Mouse (Mus musculus) lung, postnatal 0 days (tissue): ENCODE measurements around the gene Col4a3. TPM values are rescaled to one million over a fixed set of nuclear protein-coding genes. Genes with fewer than 3 reads are reported as not detected.
A peak's percentile ranks its signal among the peaks of the same experiment; 100 is the strongest.

Experiments used
- ATAC-seq: fragments of 200-750 bp; cut with Nextera tagmentation; 2 replicates; pipeline ENCODE4 v1.8.0; 2017; ENCODE audit warnings: moderate library complexity
- DNase-seq: peaks from one replicate; pipeline ENCODE4 v3.0.0-alpha.2; 2016; ENCODE audit warnings: low spot score
- H3K27ac ChIP-seq: fragments of 300-500 bp; sonication (generic); 2 replicates; pipeline ENCODE4 v1.5.1; 2014; ENCODE audit warnings: antibody characterized with exemption, mild to moderate bottlenecking, low read length, mixed read lengths
- H3K27me3 ChIP-seq: fragments of 300-500 bp; sonication (generic); replicated peaks from 2 replicates; pipeline ENCODE4 v1.6.1; 2014; ENCODE audit warnings: low read length, mixed read lengths; ENCODE audit not compliant: insufficient read depth
- H3K36me3 ChIP-seq: fragments of 300-500 bp; sonication (generic); 2 replicates; pipeline ENCODE4 v1.6.1; 2014; ENCODE audit warnings: low read length, mixed read lengths; ENCODE audit not compliant: insufficient read depth
- H3K4me1 ChIP-seq: fragments of 300-500 bp; sonication (generic); 2 replicates; pipeline ENCODE4 v1.6.1; 2014; ENCODE audit warnings: antibody characterized with exemption, low read depth, low read length, mixed read lengths; ENCODE audit not compliant: insufficient read depth
- H3K4me2 ChIP-seq: fragments of 300-500 bp; sonication (generic); replicated peaks from 2 replicates; pipeline ENCODE4 v1.6.1; 2014; ENCODE audit warnings: low read depth, mild to moderate bottlenecking, low read length, moderate library complexity, mixed read lengths
- H3K4me3 ChIP-seq: fragments of 300-500 bp; sonication (generic); 2 replicates; pipeline ENCODE4 v1.5.1; 2014; ENCODE audit warnings: low read depth, low read length
- H3K9ac ChIP-seq: fragments of 300-500 bp; sonication (generic); replicated peaks from 2 replicates; pipeline ENCODE4 v1.6.1; 2014; ENCODE audit warnings: low read depth, mild to moderate bottlenecking
- H3K9me3 ChIP-seq: fragments of 300-500 bp; sonication (generic); 2 replicates; pipeline ENCODE4 v1.6.1; 2016; ENCODE audit warnings: low read length, mixed read lengths
- CTCF ChIP-seq: IDR thresholded peaks from 2 replicates; pipeline ENCODE4 v1.5.1; 2016; ENCODE audit warnings: antibody characterized with exemption, mild to moderate bottlenecking
- EP300 ChIP-seq: IDR thresholded peaks from 2 replicates; pipeline ENCODE4 v1.6.1; 2016; ENCODE audit warnings: antibody characterized with exemption, mild to moderate bottlenecking, control low read depth
- WGBS: fragments of 180-500 bp; shearing (Covaris S2); extraction: QIAGEN DNeasy Blood & Tissue Kit; methylation state at CpG from one replicate; pipeline ENCODE4 v1.1.7; 2014; 5-methylcytosine and 5-hydroxymethylcytosine counted together
- polyA plus RNA-seq: library from polyadenylated mRNA; unstranded; fragments of >200 nt; fragmentation: Nextera tagmentation; extraction: Ambion mirVana; gene quantifications from 2 replicates; pipeline ENCODE4 v1.2.1, GENCODE M21; 2015

Gene Col4a3
- polyA plus RNA-seq, 1 experiment from 2014 or later = 114 TPM

DNA sequence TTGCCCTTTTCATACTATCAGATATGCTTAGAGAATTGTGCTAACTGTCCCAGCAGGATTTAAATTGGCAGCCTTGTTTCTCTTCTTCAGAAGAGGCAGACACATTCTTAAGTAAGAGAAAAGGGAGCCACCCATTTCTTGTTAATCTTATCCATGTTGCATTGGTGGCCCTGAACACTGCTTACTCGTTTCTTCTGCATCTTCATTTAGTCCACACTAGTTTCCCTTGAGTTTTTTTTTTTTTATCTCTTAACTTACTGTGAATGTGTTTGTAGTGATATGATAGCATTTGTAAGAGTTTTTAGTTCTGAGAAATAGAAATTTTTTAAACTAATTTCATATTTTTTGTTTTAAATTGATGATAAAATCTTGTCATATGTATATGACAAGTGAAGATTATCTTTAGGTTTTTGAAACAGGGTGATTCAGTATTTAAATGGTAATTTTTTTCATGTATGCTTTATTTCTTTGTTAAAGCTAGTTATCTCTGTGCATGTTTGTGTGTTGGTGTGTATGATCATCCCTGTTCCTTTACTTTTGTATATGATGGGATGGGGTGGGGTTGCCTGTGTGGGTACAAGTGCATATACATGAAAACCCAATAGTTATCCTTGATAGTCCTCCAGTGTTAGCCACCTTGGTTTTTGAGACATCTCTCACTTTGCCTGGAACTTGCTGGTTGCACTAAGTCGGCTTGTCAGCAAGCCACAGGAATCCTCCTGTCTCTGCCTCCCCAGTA lies 161.2 kb downstream of the Col4a3 start:
- TF ChIP-seq EP300 (no peak), CTCF (no peak)
- no peak overlapping the region for H3K27ac ChIP-seq

GRCm38 (mm10) chr1:82759520-82759919 lies 172.8 kb downstream of the Col4a3 start:
- TF ChIP-seq EP300 (no peak), CTCF (peak; percentile 57)
- Histone ChIP-seq H3K27ac (no peak overlapping the region), H3K4me3 (no peak overlapping the region), H3K9ac (no peak overlapping the region), H3K4me1 (no peaks in the 10 kb centered on the region), H3K27me3 (no peaks in the 10 kb centered on the region), H3K4me2 (no peak overlapping the region), H3K9me3 (no peaks in the 10 kb centered on the region), H3K36me3 (peaks cover 8% of the 10 kb centered on the region; the same call in 1 of the 2 replicates)
- 97% methylated on average over 1 of the region's 1 CpGs for WGBS
- DNase-seq (no peak), ATAC-seq (no peak)

More for the DNA sequence above, 161.2 kb downstream of the Col4a3 start:
- Histone ChIP-seq H3K36me3 (peaks cover 9% of the 10 kb centered on the region), H3K9ac (no peak overlapping the region), H3K4me3 (no peak overlapping the region), H3K4me1 (no peaks in the 10 kb centered on the region), H3K9me3 (no peaks in the 10 kb centered on the region), H3K27me3 (no peaks in the 10 kb centered on the region), H3K4me2 (no peak overlapping the region)
- no peak for ATAC-seq
- WGBS = 88% methylated on average over 2 of the region's 2 CpGs
- no peak for DNase-seq

- TF ChIP-seq CTCF (no peak), EP300 (no peak)
- Histone ChIP-seq H3K27me3 (no peaks in the 10 kb centered on the region), H3K9me3 (no peaks in the 10 kb centered on the region), H3K4me3 (no peak overlapping the region), H3K9ac (no peak overlapping the region), H3K4me2 (no peak overlapping the region), H3K27ac (no peak overlapping the region), H3K36me3 (no peaks in the 10 kb centered on the region), H3K4me1 (no peaks in the 10 kb centered on the region)
- WGBS = 88% methylated on average over 8 of the region's 8 CpGs
- DNase-seq = no peak
- ATAC-seq = no peak
Measured at GRCm38 (mm10) chr1:82761454-82762169, 174.9 kb downstream of the Col4a3 start.

GRCm38 (mm10) chr1:82762274-82762673 lies 175.6 kb downstream of the Col4a3 start:
- Histone ChIP-seq H3K36me3 (no peaks in the 10 kb centered on the region), H3K4me3 (no peak overlapping the region), H3K9ac (no peak overlapping the region), H3K27ac (no peak overlapping the region), H3K4me2 (no peak overlapping the region), H3K27me3 (no peaks in the 10 kb centered on the region), H3K4me1 (no peaks in the 10 kb centered on the region), H3K9me3 (no peaks in the 10 kb centered on the region)
- ATAC-seq = no peak
- peak; percentile 35 for TF ChIP-seq CTCF
- no peak for TF ChIP-seq EP300
- 86% methylated on average over 1 of the region's 1 CpGs for WGBS
- no peak for DNase-seq

- TF ChIP-seq CTCF (no peak), EP300 (no peak)
- Histone ChIP-seq H3K4me2 (no peak overlapping the region), H3K9me3 (no peaks in the 10 kb centered on the region), H3K9ac (no peak overlapping the region), H3K4me1 (no peaks in the 10 kb centered on the region), H3K27me3 (no peaks in the 10 kb centered on the region), H3K27ac (no peak overlapping the region), H3K36me3 (no peaks in the 10 kb centered on the region), H3K4me3 (no peak overlapping the region)
- no peak for ATAC-seq
- 20% methylated on average over 1 of the region's 1 CpGs for WGBS
- no peak for DNase-seq
Measured at GRCm38 (mm10) chr1:82766227-82766626, 179.5 kb downstream of the Col4a3 start.

GRCm38 (mm10) chr1:82766641-82767040 lies 179.9 kb downstream of the Col4a3 start:
- no peak for ATAC-seq
- no peak for DNase-seq
- TF ChIP-seq CTCF (no peak), EP300 (no peak)
- Histone ChIP-seq H3K9ac (no peak overlapping the region), H3K27me3 (no peaks in the 10 kb centered on the region), H3K4me3 (no peak overlapping the region), H3K27ac (no peak overlapping the region), H3K4me2 (no peak overlapping the region), H3K36me3 (no peaks in the 10 kb centered on the region), H3K4me1 (no peaks in the 10 kb centered on the region), H3K9me3 (no peaks in the 10 kb centered on the region)
- 35% methylated on average over 4 of the region's 4 CpGs for WGBS
